Mouse (Mus musculus): Measurements from ENCODE around the gene Col15a1.

Col15a1 gene

GRCm38 (mm10) chr4:47184058-47184661, 23.8 kb upstream of the Col15a1 start:
- Histone ChIP-seq H3K27me3 (ENCODE audit: insufficient read depth, low read length) (no peaks in the 10 kb centered on the region), H3K4me1 (replicated peaks; ENCODE audit: low read depth, low read length) (no peaks in the 10 kb centered on the region), H3K4me3 (replicated peaks; ENCODE audit: low read length) (no peak overlapping the region), H3K36me3 (ENCODE audit: insufficient read depth, low read length) (no peaks in the 10 kb centered on the region), H3K9me3 (ENCODE audit: low read length) (peaks cover 47% of the 10 kb centered on the region)
- TF ChIP-seq NANOG (IDR thresholded peaks at IDR 0.05; ENCODE audit: borderline replicate concordance, low read length) (no peak), POU5F1 (IDR thresholded peaks at IDR 0.05; ENCODE audit: borderline replicate concordance, low read length) (no peak), CTCF (conservative IDR thresholded peaks at IDR 0.05; ENCODE audit: low read length) (no peak)

- no peaks in the 10 kb centered on the region for H3K4me1 ChIP-seq (replicated peaks; ENCODE audit: low read depth, low read length)
- no peaks in the 10 kb centered on the region for H3K36me3 ChIP-seq (ENCODE audit: insufficient read depth, low read length)
- H3K9me3 ChIP-seq (ENCODE audit: low read length), result peaks cover 67% of the 10 kb centered on the region
- H3K4me3 ChIP-seq (replicated peaks; ENCODE audit: low read length), result no peak overlapping the region
- no peaks in the 10 kb centered on the region for H3K27me3 ChIP-seq (ENCODE audit: insufficient read depth, low read length)
- no peak for TF ChIP-seq NANOG (IDR thresholded peaks at IDR 0.05; ENCODE audit: borderline replicate concordance, low read length)
- no peak for TF ChIP-seq POU5F1 (IDR thresholded peaks at IDR 0.05; ENCODE audit: borderline replicate concordance, low read length)
- TF ChIP-seq CTCF (conservative IDR thresholded peaks at IDR 0.05; ENCODE audit: low read length), result no peak
Observed at GRCm38 (mm10) chr4:47186514-47186913, 21.4 kb upstream of the Col15a1 start.

GRCm38 (mm10) chr4:47196173-47196572, 11.8 kb upstream of the Col15a1 start:
- TF ChIP-seq NANOG (IDR thresholded peaks at IDR 0.05; ENCODE audit: borderline replicate concordance, low read length) (no peak), POU5F1 (IDR thresholded peaks at IDR 0.05; ENCODE audit: borderline replicate concordance, low read length) (no peak), CTCF (conservative IDR thresholded peaks at IDR 0.05; ENCODE audit: low read length) (no peak)
- H3K9me3 ChIP-seq (ENCODE audit: low read length), result peaks cover 16% of the 10 kb centered on the region
- no peak overlapping the region for H3K4me3 ChIP-seq (replicated peaks; ENCODE audit: low read length)
- H3K27me3 ChIP-seq (ENCODE audit: insufficient read depth, low read length), result 0 out of 2 replicates have a peak, but pooled peaks cover 2% of the 10 kb centered on the region
- H3K36me3 ChIP-seq (ENCODE audit: insufficient read depth, low read length), result no peaks in the 10 kb centered on the region
- H3K4me1 ChIP-seq (replicated peaks; ENCODE audit: low read depth, low read length), result no peaks in the 10 kb centered on the region

- peaks cover 6% of the 10 kb centered on the region for H3K4me1 ChIP-seq (replicated peaks; ENCODE audit: low read depth, low read length)
- TF ChIP-seq NANOG (IDR thresholded peaks at IDR 0.05; ENCODE audit: borderline replicate concordance, low read length) (no peak), CTCF (conservative IDR thresholded peaks at IDR 0.05; ENCODE audit: low read length) (no peak), POU5F1 (IDR thresholded peaks at IDR 0.05; ENCODE audit: borderline replicate concordance, low read length) (no peak)
- H3K27me3 ChIP-seq (ENCODE audit: insufficient read depth, low read length), result peaks cover 46% of the 10 kb centered on the region
- no peak overlapping the region for H3K4me3 ChIP-seq (replicated peaks; ENCODE audit: low read length)
- H3K36me3 ChIP-seq (ENCODE audit: insufficient read depth, low read length), result no peaks in the 10 kb centered on the region
- peaks cover 7% of the 10 kb centered on the region; the same call in 1 of the 2 replicates for H3K9me3 ChIP-seq (ENCODE audit: low read length)
Observed at GRCm38 (mm10) chr4:47203643-47204042, 4.3 kb upstream of the Col15a1 start.

- peaks cover 65% of the 10 kb centered on the region for H3K27me3 ChIP-seq (ENCODE audit: insufficient read depth, low read length)
- no peak overlapping the region for H3K4me3 ChIP-seq (replicated peaks; ENCODE audit: low read length)
- TF ChIP-seq CTCF (conservative IDR thresholded peaks at IDR 0.05; ENCODE audit: low read length) (no peak), POU5F1 (IDR thresholded peaks at IDR 0.05; ENCODE audit: borderline replicate concordance, low read length) (no peak), NANOG (IDR thresholded peaks at IDR 0.05; ENCODE audit: borderline replicate concordance, low read length) (no peak)
- no peaks in the 10 kb centered on the region for H3K36me3 ChIP-seq (ENCODE audit: insufficient read depth, low read length)
- no peaks in the 10 kb centered on the region; the same call in 1 of the 2 replicates for H3K9me3 ChIP-seq (ENCODE audit: low read length)
- peaks cover 14% of the 10 kb centered on the region for H3K4me1 ChIP-seq (replicated peaks; ENCODE audit: low read depth, low read length)
Observed at GRCm38 (mm10) chr4:47205846-47206245, 2.1 kb upstream of the Col15a1 start.

- peak overlapping the region; percentile 77 for H3K4me3 ChIP-seq (replicated peaks; ENCODE audit: low read length)
- H3K4me1 ChIP-seq (replicated peaks; ENCODE audit: low read depth, low read length), result peaks cover 14% of the 10 kb centered on the region
- no peaks in the 10 kb centered on the region for H3K36me3 ChIP-seq (ENCODE audit: insufficient read depth, low read length)
- H3K9me3 ChIP-seq (ENCODE audit: low read length), result no peaks in the 10 kb centered on the region; the same call in 1 of the 2 replicates
- TF ChIP-seq NANOG (IDR thresholded peaks at IDR 0.05; ENCODE audit: borderline replicate concordance, low read length) (no peak), CTCF (conservative IDR thresholded peaks at IDR 0.05; ENCODE audit: low read length) (no peak), POU5F1 (IDR thresholded peaks at IDR 0.05; ENCODE audit: borderline replicate concordance, low read length) (no peak)
- H3K27me3 ChIP-seq (ENCODE audit: insufficient read depth, low read length), result peaks cover 72% of the 10 kb centered on the region
Observed at GRCm38 (mm10) chr4:47208421-47208991, 545 bp downstream of the Col15a1 start.

GRCm38 (mm10) chr4:47209466-47209865, 1.5 kb downstream of the Col15a1 start:
- Histone ChIP-seq H3K4me1 (replicated peaks; ENCODE audit: low read depth, low read length) (peaks cover 14% of the 10 kb centered on the region), H3K27me3 (ENCODE audit: insufficient read depth, low read length) (peaks cover 72% of the 10 kb centered on the region), H3K9me3 (ENCODE audit: low read length) (no peaks in the 10 kb centered on the region; the same call in 1 of the 2 replicates), H3K4me3 (replicated peaks; ENCODE audit: low read length) (no peak overlapping the region), H3K36me3 (ENCODE audit: insufficient read depth, low read length) (no peaks in the 10 kb centered on the region)
- TF ChIP-seq CTCF (conservative IDR thresholded peaks at IDR 0.05; ENCODE audit: low read length), result no peak
- TF ChIP-seq NANOG (IDR thresholded peaks at IDR 0.05; ENCODE audit: borderline replicate concordance, low read length), result no peak

GRCm38 (mm10) chr4:47218828-47219227, 10.9 kb downstream of the Col15a1 start:
- H3K36me3 ChIP-seq (ENCODE audit: insufficient read depth, low read length), result no peaks in the 10 kb centered on the region
- no peak overlapping the region for H3K4me3 ChIP-seq (replicated peaks; ENCODE audit: low read length)
- H3K9me3 ChIP-seq (ENCODE audit: low read length), result peaks cover 11% of the 10 kb centered on the region
- H3K4me1 ChIP-seq (replicated peaks; ENCODE audit: low read depth, low read length), result no peaks in the 10 kb centered on the region
- TF ChIP-seq POU5F1 (IDR thresholded peaks at IDR 0.05; ENCODE audit: borderline replicate concordance, low read length) (no peak), CTCF (conservative IDR thresholded peaks at IDR 0.05; ENCODE audit: low read length) (no peak), NANOG (IDR thresholded peaks at IDR 0.05; ENCODE audit: borderline replicate concordance, low read length) (no peak)
- H3K27me3 ChIP-seq (ENCODE audit: insufficient read depth, low read length), result peaks cover 2% of the 10 kb centered on the region; the same call in 1 of the 2 replicates

Data from E14TG2a.4 (cell line).